Mouse (Mus musculus): ENCODE measurements around the gene Lgalsl. TPM values are rescaled to one million over a fixed set of nuclear protein-coding genes. Genes with fewer than 3 reads are reported as not detected.

Gene Lgalsl
- total and polyA plus RNA-seq, 3 experiments: 11.9 to 21.1 TPM; not detected in 1

DNA sequence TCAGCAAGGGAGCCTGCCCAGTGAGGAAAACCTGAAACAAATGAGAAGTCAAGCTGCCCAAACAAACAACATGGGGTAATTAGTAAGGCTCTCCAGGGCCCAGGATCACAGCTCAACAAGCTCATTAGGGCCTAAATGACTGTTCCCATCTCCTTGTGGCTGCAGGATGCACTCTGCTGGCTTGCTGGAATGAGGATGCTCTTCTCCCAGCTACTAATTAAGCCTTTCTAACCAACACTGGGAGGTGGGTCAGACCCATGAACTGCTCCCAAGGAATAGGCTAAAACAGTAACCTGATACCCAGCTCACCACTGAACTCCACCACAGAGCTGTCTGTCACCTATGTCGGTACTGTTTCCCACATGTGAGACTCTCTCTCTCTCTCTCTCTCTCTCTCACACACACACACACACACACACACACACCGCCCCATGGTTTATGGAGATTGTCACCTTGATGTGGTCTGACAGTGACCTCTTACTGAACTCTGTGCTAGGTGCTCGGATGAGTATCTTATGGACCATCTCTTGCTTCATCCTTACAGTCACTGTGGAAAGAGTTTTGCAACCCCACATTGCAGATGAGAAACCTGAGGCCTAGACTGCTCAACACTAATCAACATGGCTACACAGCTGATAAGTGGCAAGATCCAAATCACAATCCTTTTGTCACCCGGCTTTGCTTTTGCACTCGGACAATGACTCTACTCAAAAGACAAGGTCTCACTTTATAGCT is 18.5 kb downstream of the Lgalsl start:
- Histone ChIP-seq H3K9ac (ENCODE audit: control insufficient read depth, low read depth, low read length, poor library complexity, severe bottlenecking) (no peak overlapping the region), H3K27me3 (ENCODE audit: control insufficient read depth in 1 of 2, insufficient read depth in 2 of 2, low read length in 2 of 2) (peaks cover 0 to 7% of the 10 kb centered on the region in 2 experiments; a peak in 3 of 4 replicates)
- no peak for DNase-seq (ENCODE audit: low read depth, low spot score)

DNA sequence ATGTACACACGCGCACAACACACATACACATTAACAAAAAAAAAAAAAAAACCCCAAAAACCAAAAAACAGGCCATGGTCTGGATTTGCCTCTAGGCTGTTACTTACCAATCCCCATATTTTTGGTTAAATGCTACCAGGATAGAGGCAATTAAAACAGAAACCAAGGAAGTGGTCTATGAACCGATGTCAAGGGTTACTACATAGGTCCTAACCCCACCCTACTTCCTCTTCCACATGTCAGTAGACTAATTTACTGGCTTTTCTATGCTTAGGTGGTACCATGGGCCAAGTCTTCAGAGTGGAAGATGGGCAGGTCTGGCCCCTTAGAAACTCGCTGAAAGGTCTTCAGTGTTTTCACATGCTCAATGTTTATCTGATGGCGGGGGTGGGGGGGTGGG is 24.2 kb downstream of the Lgalsl start:
- H3K79me2 ChIP-seq (ENCODE audit: control insufficient read depth, insufficient read depth, low read length, poor library complexity): no peaks in the 10 kb centered on the region
- H3K4me3 ChIP-seq (ENCODE audit: control insufficient read depth in 1 of 2, insufficient read depth in 1 of 2, low read depth in 2 of 2, low read length in 2 of 2): peak overlapping the region; percentile 3 to 20; a peak in 1 of 4 replicates
- peak overlapping the region; percentile 9; the same call in 1 of the 2 replicates for H3K9ac ChIP-seq (ENCODE audit: control insufficient read depth, low read depth, low read length, poor library complexity, severe bottlenecking)
- peak; percentile 72 for DNase-seq (ENCODE audit: low read depth, low spot score)
- no peak overlapping the region for H3K27ac ChIP-seq (ENCODE audit: control insufficient read depth, low read depth, low read length)
- peaks cover 0 to 12% of the 10 kb centered on the region in 2 experiments; a peak in 3 of 4 replicates for H3K4me1 ChIP-seq (ENCODE audit: control insufficient read depth in 1 of 2, insufficient read depth in 2 of 2, low read length in 2 of 2)
- TF ChIP-seq HCFC1 (IDR thresholded peaks at IDR 0.05; ENCODE audit: low read depth, low read length) (no peak), SIN3A (IDR thresholded peaks at IDR 0.05; ENCODE audit: low read length) (peak; percentile 37; the same call in 1 of the 2 replicates), ZNF384 (IDR thresholded peaks at IDR 0.05; ENCODE audit: low read depth, low read length) (peak; percentile 35; the same call in 1 of the 2 replicates)
- H3K27me3 ChIP-seq (ENCODE audit: control insufficient read depth in 1 of 2, insufficient read depth in 2 of 2, low read length in 2 of 2): peaks cover 0 to 4% of the 10 kb centered on the region in 2 experiments; a peak in 2 of 4 replicates
- H3K9me3 ChIP-seq (replicated peaks; ENCODE audit: insufficient read depth, low read length): no peaks in the 10 kb centered on the region
- peaks cover 0 to 17% of the 10 kb centered on the region in 2 experiments; a peak in 2 of 4 replicates for H3K36me3 ChIP-seq (ENCODE audit: control insufficient read depth in 1 of 2, insufficient read depth in 2 of 2, low read length in 2 of 2)

More for the DNA sequence above, 18.5 kb downstream of the Lgalsl start:
- no peaks in the 10 kb centered on the region for H3K9me3 ChIP-seq (replicated peaks; ENCODE audit: insufficient read depth, low read length)
- H3K27ac ChIP-seq (ENCODE audit: control insufficient read depth, low read depth, low read length): no peak overlapping the region
- no peaks in the 10 kb centered on the region for H3K79me2 ChIP-seq (ENCODE audit: control insufficient read depth, insufficient read depth, low read length, poor library complexity)
- TF ChIP-seq SMC3 (IDR thresholded peaks at IDR 0.05; ENCODE audit: low read depth, low read length) (no peak), RAD21 (IDR thresholded peaks at IDR 0.05; ENCODE audit: low read depth, low read length) (no peak), MAFK (IDR thresholded peaks at IDR 0.05; ENCODE audit: borderline replicate concordance, low read depth, low read length) (no peak), ELF1 (IDR thresholded peaks at IDR 0.05; ENCODE audit: low read depth, low read length) (no peak), BHLHE40 (IDR thresholded peaks at IDR 0.05; ENCODE audit: borderline replicate concordance, low read depth, low read length) (no peak), TBP (IDR thresholded peaks at IDR 0.05; ENCODE audit: low read depth, low read length) (no peak), MEF2A (IDR thresholded peaks at IDR 0.05; ENCODE audit: extremely low read depth, insufficient replicate concordance, low read depth, low read length, poor library complexity, severe bottlenecking) (no peak), CTCF (IDR thresholded peaks at IDR 0.05 in 2 of 3, conservative IDR thresholded peaks at IDR 0.05 in 1 of 3; ENCODE audit: control insufficient read depth in 1 of 3, insufficient read depth in 1 of 3, low read depth in 2 of 3, low read length in 3 of 3, poor library complexity in 1 of 3, severe bottlenecking in 1 of 3) (no peak), RCOR1 (IDR thresholded peaks at IDR 0.05; ENCODE audit: low read depth, low read length) (no peak), GABPA (IDR thresholded peaks at IDR 0.05; ENCODE audit: low read depth, low read length) (no peak), MYC (IDR thresholded peaks at IDR 0.05; ENCODE audit: low read depth, low read length) (no peak), KAT2A (conservative IDR thresholded peaks at IDR 0.05; ENCODE audit: low read depth, low read length) (no peak), CHD2 (IDR thresholded peaks at IDR 0.05; ENCODE audit: low read length) (no peak), POLR2AphosphoS2 (IDR thresholded peaks at IDR 0.05; ENCODE audit: low read length) (no peak), USF2 (IDR thresholded peaks at IDR 0.05; ENCODE audit: borderline replicate concordance in 1 of 2, insufficient read depth in 1 of 2, low read depth in 1 of 2, low read length in 2 of 2) (no peak), ETS1 (IDR thresholded peaks at IDR 0.05; ENCODE audit: low read depth, low read length) (no peak)
- no peak overlapping the region for H3K4me3 ChIP-seq (ENCODE audit: control insufficient read depth in 1 of 2, insufficient read depth in 1 of 2, low read depth in 2 of 2, low read length in 2 of 2)
- no peaks in the 10 kb centered on the region for H3K4me1 ChIP-seq (ENCODE audit: control insufficient read depth in 1 of 2, insufficient read depth in 2 of 2, low read length in 2 of 2)
- H3K36me3 ChIP-seq (ENCODE audit: control insufficient read depth in 1 of 2, insufficient read depth in 2 of 2, low read length in 2 of 2): no peaks in the 10 kb centered on the region

Measured in MEL (cell line).